15 mouse cellular contexts compared by ENCODE assay signal in genomic region chr15:11891395-11891794, GRCm38 (mm10). TPM values are rescaled to one million over a fixed set of nuclear protein-coding genes. Genes with fewer than 3 reads are reported as not detected.
A peak's percentile ranks its signal among the peaks of the same experiment; 100 is the strongest.
DNase-seq lines count a peak whose midpoint lies in the region; ATAC-seq and TF ChIP-seq lines count a peak whose summit lies in the region.
"Had no signal": no experiment of that assay in that cellular context is flagged by ENCODE, and none has a peak within 500 bp of the region (broad histone marks: within the 10 kb centered on the region; RNA-seq: fewer than 3 reads in every experiment).

No protein-coding gene starts in this region.

- no peaks in the 10 kb centered on the region for H3K36me3 ChIP-seq in hindbrain, postnatal 0 days (ENCODE audit: insufficient read depth, low read length)
- H3K36me3 ChIP-seq in hindbrain, embryonic 10.5 days: no peaks in the 10 kb centered on the region
- H3K36me3 ChIP-seq: hindbrain, embryonic 13.5 days; liver, embryonic 15.5 days had no signal

- peak; percentile 22 for TF ChIP-seq CTCF in hindbrain, postnatal 0 days (IDR thresholded peaks at IDR 0.05; ENCODE audit: low read depth)

- no peaks in the 10 kb centered on the region for H3K4me1 ChIP-seq in hindbrain, postnatal 0 days (ENCODE audit: insufficient read depth, low read length)
- no peaks in the 10 kb centered on the region for H3K4me1 ChIP-seq in hindbrain, embryonic 10.5 days (replicated peaks)
- H3K4me1 ChIP-seq: heart, embryonic 10.5 days; hindbrain, embryonic 13.5 days; liver, embryonic 15.5 days had no signal

- H3K4me2 ChIP-seq in hindbrain, postnatal 0 days (ENCODE audit: low read depth, low read length): no peak overlapping the region
- H3K4me2 ChIP-seq: hindbrain, embryonic 13.5 days; liver, embryonic 15.5 days had no signal

- ATAC-seq in hindbrain, postnatal 0 days: no peak

- no peaks in the 10 kb centered on the region; the same call in 1 of the 2 replicates for H3K9me3 ChIP-seq in hindbrain, postnatal 0 days (ENCODE audit: low read length)
- H3K9me3 ChIP-seq in hindbrain, embryonic 10.5 days: no peaks in the 10 kb centered on the region
- H3K9me3 ChIP-seq: heart, embryonic 10.5 days; hindbrain, embryonic 13.5 days; liver, embryonic 15.5 days had no signal

- H3K27ac ChIP-seq in hindbrain, postnatal 0 days: no peak overlapping the region
- H3K27ac ChIP-seq in hindbrain, embryonic 10.5 days: no peak overlapping the region
- H3K27ac ChIP-seq: heart, embryonic 10.5 days; hindbrain, embryonic 13.5 days; liver, embryonic 15.5 days had no signal

- intact Hi-C loops in heart, postnatal 14 days (cut with DNase I): no loop called here

- H3K4me3 ChIP-seq in hindbrain, postnatal 0 days (ENCODE audit: low read length): no peak overlapping the region
- H3K4me3 ChIP-seq in hindbrain, embryonic 10.5 days: no peak overlapping the region
- H3K4me3 ChIP-seq: heart, embryonic 10.5 days; hindbrain, embryonic 13.5 days; liver, embryonic 15.5 days had no signal

- WGBS in hindbrain, postnatal 0 days: 58% methylated on average over 3 of the region's 3 CpGs
- WGBS in hindbrain, embryonic 10.5 days: 62% methylated on average over 3 of the region's 3 CpGs

- H3K27me3 ChIP-seq in hindbrain, postnatal 0 days (ENCODE audit: insufficient read depth, low read length): no peaks in the 10 kb centered on the region
- no peaks in the 10 kb centered on the region for H3K27me3 ChIP-seq in hindbrain, embryonic 10.5 days (ENCODE audit: insufficient read depth, poor library complexity, severe bottlenecking)
- H3K27me3 ChIP-seq: hindbrain, embryonic 13.5 days; liver, embryonic 15.5 days had no signal

- H3K9ac ChIP-seq in hindbrain, postnatal 0 days (replicated peaks; ENCODE audit: low read length): no peak overlapping the region
- H3K9ac ChIP-seq: hindbrain, embryonic 13.5 days; liver, embryonic 15.5 days had no signal

- no peak for DNase-seq in hindbrain, postnatal 0 days (ENCODE audit: low spot score)
- no peak for DNase-seq in hindbrain, embryonic 10.5 days (ENCODE audit: low spot score)
- DNase-seq in retina, embryonic 14.5 days (ENCODE audit: low spot score): peak; percentile 5
- no peak for DNase-seq in retina, postnatal 1 day
- peak; percentile 80 for DNase-seq in ES-CJ7 (ENCODE audit: low read depth, low spot score)
- peak; percentile 10 for DNase-seq in induced T-regulatory cell, adult 2 months (ENCODE audit: low read depth)
- no peak for DNase-seq in right cerebral cortex, postnatal 14 days
- DNase-seq in heart, postnatal 14 days: no peak
- DNase-seq: adrenal gland, adult 8-10 months; kidney, postnatal 25 days had no signal

RNA-seq across cellular contexts. Expression of gene Npr3, which starts 15.7 kb away (rescaled TPM):
- 1.3 and 2.9 TPM in 2 replicates for total RNA-seq in hindbrain, postnatal 0 days (2014; rRNA removed)
- polyA plus RNA-seq in hindbrain, postnatal 0 days (2015; fragmentation: Nextera tagmentation; extraction: Ambion mirVana): 0.66 and 0.74 TPM in 2 replicates
- 3.1 and 3.7 TPM in 2 replicates for polyA plus RNA-seq in hindbrain, embryonic 10.5 days (2016; fragmentation: Nextera tagmentation; extraction: Ambion mirVana)
- total RNA-seq in heart, postnatal 14 days (2021): 10 to 100 TPM; 25.2 to 37.4 TPM
- total RNA-seq: common myeloid progenitor, adult 5-6 weeks; megakaryocyte-erythroid progenitor cell, adult 5-6 weeks had no signal

Comparison
In these comparisons a context has a peak if more than half of its experiments do, and no peak if none do; other contexts are left out.
1. DNase-seq: peak in retina, embryonic 14.5 days (single experiment), ES-CJ7 (single experiment) and induced T-regulatory cell, adult 2 months (single experiment); none in hindbrain, postnatal 0 days (single experiment), hindbrain, embryonic 10.5 days (single experiment), retina, postnatal 1 day (single experiment), right cerebral cortex, postnatal 14 days (single experiment) and heart, postnatal 14 days (0 of 2).